Mouse (Mus musculus) A20 (cell line): ENCODE data around the gene Zbtb34.

ENCODE experiments used
- DNase-seq: peaks from one replicate; pipeline ENCODE4 v3.0.0-alpha.2; 2011; ENCODE audit warnings: low read depth, low spot score

Gene Zbtb34

GRCm38 (mm10) chr2:33446796-33447195, 15.7 kb upstream of the Zbtb34 start:
- no peak for DNase-seq

DNA sequence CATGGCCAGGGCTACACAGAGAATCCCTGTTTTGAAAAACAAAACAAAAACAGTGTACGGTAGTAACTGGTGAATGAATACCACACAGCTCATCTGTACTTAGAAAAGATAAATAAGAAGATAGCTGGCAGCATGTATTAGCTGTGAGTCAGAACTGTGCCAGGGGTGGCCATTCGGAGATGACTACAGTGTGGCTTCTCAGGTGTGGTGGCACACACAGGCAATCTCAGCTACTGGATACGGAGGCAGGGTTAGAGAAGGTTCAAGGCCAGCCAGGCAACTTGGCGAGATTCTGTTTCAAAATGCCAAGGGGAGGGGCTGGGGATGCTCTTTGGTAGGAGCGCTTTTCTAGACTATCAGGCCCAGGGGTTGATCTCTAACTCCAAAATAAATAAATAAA, 14.6 kb upstream of the Zbtb34 start:
- DNase-seq, result no peak

DNA sequence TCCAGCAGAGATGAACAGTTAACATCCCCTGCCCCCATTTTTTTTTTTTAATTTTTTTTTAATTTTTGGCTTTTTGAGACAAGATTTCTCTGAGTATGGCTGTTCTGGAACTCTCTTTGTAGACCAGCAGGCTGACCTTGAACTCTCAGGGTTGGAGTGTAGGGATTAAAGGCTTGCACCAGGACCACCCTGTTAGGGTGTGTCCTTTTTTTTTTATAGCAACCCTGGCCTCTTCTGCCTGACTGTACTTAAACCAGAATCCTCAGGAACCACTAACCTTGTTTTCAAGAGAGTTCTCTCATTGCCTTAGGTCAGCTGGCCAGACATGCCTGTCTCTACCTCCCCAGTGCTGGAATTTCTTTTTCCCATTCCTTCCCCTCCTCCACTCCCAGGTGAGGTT, 13.7 kb upstream of the Zbtb34 start:
- no peak for DNase-seq

- no peak for DNase-seq
These were observed 13.2 kb upstream of the Zbtb34 start for GRCm38 (mm10) chr2:33444358-33444757.

DNA sequence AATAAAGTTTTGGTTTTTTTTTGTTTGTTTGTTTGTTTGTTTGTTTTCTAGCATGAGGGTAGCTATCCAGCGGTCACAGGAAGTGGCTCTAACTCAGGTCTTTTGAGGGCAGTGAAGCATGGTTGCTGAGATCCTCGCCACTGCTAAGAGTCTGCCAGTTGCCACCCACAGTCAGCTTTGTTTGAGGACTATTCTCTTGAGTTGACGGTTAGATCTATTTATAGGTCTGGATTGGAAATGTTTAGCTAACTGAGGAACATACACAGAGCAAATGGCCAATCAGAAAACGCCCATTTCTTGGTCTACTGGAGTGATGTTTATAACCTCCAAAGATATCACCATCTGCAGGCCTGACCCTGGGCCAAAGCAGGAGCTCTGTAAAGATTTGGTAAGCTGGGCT, 11.6 kb upstream of the Zbtb34 start:
- no peak for DNase-seq

DNA sequence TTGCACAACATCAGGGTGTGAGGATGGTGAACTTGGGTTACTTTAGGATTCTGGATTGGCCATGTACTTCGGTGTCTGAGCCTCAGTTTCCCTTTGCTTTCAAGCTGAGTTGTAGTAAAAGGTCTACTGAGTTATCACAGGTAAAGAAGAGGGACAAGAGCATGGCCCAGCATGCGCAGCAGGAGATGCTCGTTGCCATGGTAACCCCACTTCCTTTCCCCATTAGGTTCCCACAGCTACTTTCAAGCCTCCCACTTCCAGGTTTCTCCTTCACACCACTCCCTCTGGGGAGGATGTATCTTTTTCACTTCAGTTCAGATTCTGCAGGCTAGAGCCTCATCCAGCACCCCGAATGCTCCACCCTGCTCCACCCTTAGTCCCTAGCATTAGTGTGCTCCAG, 9.8 kb upstream of the Zbtb34 start:
- peak; percentile 15 for DNase-seq

GRCm38 (mm10) chr2:33439980-33440670, 9.0 kb upstream of the Zbtb34 start:
- no peak for DNase-seq

GRCm38 (mm10) chr2:33439471-33439881, 8.4 kb upstream of the Zbtb34 start:
- peak; percentile 35 for DNase-seq

DNA sequence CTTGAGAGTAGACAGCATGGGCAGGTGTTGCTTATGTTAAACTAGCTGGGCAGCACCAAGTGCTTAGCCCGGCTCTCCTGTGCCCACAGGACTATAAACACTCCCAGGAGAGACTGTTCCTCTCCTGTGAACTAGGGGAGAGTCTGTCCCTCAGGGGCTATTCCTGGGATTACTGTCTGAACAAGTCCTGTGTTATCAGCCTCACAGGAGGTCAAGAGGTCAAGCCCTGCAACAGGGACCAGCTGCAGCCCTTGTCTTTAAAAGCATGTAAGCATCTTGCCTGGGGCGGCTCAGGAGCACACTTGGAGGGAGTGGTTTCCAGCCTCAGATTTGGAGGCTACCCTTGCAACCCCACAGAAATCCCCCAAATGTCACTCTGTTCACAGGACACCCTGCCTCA, 7.3 kb upstream of the Zbtb34 start:
- no peak for DNase-seq

GRCm38 (mm10) chr2:33437184-33437583, 6.1 kb upstream of the Zbtb34 start:
- DNase-seq, result no peak

DNA sequence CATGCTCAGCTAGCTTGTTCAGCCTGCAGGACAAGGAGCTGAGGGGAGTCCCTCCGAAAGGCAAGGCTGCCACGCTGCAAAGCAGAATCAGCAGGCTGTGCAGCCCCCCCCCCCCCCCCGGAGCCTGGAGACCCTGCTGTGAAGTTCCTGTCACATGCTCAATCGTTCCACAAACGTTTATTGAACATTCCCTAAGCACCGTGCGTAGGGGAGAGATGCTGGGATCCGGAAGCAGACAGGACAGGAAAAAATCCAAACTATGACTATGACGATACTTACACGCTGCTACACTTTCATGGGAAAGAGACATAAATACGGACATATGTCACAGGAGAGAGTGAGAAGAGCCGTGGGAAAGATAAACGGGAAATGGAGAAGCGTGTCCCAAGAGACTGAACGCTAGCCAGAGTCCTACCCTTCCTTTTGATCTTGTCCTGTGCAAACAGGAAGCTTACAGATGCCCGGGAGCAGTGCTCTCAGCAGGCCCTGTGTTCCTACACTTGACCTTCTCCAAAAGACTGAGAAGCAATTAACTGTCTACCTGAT, 5.0 kb upstream of the Zbtb34 start:
- no peak for DNase-seq

DNA sequence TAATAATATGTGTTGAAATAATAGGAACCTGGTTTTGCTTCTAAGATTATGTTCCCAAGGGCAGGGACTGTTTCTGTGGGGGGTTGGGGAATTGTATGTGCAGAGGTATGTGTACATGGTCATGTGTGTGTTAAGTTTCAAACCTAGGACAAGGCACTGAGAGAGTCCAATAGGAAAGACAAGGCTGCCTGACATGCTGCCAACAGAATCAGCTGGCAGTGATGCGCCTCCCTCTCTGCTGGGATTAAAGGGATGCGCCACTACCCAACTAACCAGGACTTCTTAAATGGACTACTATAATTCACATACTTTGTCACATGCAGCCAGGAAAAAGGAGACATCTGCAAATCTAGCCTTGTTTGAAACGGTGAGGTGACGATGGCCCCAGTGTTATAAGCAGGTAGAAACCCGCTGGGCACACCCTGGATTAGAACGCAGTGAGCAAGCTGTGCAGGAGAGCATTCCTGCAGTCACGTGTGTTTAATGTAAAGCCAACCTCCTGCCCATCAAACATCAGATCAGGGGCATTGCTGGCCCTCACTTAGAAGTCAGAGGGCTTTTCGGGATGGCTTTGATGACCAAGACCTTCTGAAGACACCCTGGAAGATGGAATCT, 4.0 kb upstream of the Zbtb34 start:
- no peak for DNase-seq

DNA sequence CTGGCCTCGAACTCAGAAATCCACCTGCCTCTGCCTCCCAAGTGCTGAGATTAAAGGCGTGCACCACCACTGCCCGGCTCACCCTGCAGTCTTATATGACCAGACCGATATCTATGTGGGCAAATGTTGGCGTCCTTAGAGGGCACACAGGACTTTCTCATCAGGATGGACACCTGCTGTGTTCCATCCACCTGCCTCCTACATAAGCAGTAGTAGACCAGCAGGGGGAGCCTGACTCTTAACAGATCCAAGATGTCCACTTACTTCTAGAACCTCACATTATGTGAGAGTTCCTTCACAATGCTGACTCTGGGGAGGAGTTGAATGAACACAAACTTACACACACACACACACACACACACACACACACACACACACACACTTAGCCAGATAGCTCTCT, 1.8 kb upstream of the Zbtb34 start:
- DNase-seq, result peak; percentile 85

GRCm38 (mm10) chr2:33430081-33430770, 898 bp downstream of the Zbtb34 start:
- peak; percentile 39 for DNase-seq

- DNase-seq, result peak; percentile 50
These were observed 1.8 kb downstream of the Zbtb34 start for GRCm38 (mm10) chr2:33429339-33429738.

GRCm38 (mm10) chr2:33426640-33427398, 4.3 kb downstream of the Zbtb34 start:
- no peak for DNase-seq

DNA sequence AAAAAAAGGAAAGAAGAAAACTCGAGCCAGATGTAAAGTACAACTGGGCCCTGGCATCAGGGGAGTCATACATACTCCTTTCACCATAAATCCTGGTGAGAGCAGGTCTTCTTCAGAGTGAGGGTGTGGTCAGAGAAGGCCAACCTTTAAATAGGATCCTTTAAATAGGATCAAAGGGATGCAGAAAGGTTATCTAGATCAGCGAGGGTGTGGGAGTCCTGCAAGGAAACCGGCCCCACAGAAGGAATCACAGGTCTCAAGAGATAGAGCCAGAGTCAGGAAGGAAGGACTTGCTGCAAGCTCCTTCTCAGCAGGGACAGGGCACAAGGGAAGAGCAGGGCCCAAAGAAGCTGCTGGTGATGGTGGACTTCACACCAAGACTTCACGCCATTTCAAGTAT, 13.7 kb downstream of the Zbtb34 start:
- no peak for DNase-seq

DNA sequence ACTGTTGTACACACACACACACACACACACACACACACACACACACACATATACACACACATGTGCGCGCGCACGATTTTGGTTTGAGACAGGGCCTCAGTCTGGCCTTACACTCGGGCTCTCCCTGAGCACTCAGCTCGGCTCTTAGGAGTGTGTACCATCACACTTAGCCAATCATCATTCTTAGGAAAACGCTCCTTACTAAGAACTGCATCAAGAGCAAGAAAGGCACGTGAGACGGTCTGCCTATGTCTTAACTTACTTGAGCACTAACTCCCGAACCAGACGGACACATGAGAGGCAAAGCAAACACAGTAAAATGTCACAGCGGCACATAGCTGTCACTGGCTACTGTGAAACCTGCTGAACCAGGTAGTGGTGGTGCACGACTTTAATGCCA, 17.1 kb downstream of the Zbtb34 start:
- DNase-seq, result no peak

DNA sequence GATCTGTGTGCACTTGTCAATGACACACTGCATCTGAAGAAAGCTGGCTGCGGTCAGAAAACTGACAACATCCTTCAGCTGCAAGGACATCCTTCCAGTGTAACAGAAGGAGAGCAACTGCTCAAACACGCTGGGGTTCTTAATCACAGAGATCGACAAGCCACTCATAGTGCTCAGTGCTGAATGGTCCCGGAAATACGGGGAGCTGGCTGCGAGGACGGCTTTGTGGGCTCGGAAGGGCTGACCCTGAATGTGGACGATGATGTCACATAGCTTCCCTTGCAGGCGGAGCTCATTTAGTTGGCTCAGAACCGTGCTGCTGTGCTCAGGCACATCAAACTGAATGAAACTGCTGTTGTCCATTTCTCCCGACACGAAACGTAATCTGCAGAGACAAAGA, 19.0 kb downstream of the Zbtb34 start:
- no peak for DNase-seq

DNA sequence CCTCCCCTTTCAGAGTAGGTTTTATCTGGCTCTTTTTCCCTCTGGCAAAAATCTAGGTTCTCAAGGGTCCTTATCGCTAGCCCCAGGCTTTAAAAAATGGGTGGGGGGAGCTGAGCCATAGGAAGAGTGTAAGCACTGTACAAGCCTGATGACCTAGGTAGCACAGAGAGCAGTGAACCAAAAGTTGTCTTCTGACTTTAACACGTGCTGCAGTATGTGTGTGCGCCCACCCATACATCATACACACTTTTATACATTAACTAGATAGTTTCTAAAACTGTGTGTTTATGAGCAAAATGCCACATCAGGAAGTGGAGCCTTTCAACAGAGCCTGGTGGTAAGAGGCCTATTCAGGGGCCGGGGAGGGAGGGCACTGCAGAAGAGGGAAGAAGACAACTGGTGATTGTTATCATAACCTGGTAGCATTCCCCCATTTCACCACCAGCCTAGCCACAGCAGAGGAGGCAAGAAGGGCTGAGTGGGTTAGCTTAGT, 27.6 kb downstream of the Zbtb34 start:
- DNase-seq, result no peak

GRCm38 (mm10) chr2:33402638-33403037, 28.5 kb downstream of the Zbtb34 start:
- DNase-seq, result no peak

- DNase-seq, result peak; percentile 64
These were observed 28.9 kb downstream of the Zbtb34 start for GRCm38 (mm10) chr2:33402236-33402635.
